Mouse (Mus musculus) ovary, postnatal 14 days (tissue): ENCODE results near the gene Insyn1.

Experiments
- DNase-seq: peaks from one replicate; pipeline ENCODE4 v3.0.0; 2022; ENCODE audit warnings: low spot score

Gene Insyn1

DNA sequence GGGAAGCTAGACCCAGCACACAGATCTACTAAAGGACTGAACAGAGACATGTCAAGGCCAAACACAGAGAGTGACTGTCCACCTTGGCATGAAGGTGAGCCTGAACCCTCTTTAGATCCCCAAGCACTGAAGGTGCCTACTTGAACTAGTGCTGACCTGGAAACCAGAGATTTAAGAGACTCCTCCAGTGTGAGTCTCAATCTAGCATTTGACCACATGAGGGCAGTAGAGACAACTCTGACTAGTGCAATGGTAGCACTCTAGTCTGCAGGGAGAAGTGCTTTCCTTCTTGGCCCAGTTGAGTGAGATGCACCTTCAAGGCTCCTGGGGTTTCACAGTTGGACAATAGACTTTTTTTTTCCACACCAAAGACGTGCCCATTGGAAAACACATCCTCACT is 46.4 kb downstream of the Insyn1 start:
- peak; percentile 54 for DNase-seq

DNA sequence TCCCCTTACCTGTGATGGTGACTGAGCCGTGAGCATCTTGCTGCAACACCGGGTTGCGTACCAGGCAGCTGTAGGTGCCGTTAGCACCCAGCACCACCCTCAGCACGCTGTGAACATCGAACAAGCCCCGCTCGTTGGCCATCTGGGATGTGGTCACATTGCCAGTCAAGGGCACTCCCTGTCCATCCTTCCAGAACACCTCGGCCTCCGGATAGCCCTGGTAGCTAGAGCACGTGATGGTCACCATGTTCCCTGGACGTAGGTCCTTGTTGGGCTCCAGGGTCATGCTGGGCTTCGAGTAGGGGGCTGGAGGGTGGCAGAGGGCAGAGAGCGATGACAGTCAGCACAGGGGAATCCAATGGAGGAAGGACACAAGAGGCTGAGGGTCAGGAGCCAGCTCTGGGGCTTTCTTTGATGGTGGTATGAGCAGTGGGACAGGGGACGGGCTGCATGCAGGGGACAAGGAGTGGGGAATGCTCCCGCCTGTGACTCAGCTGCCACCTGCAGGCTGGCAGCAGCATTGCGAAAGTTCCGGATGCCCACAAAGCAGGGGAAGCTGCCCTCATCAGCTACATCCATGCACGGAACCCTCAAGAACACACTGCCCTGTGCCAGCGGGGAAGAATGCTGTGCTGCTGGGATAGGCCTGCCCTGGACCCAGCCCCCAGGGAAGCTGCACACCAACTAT is 47.2 kb downstream of the Insyn1 start:
- no peak for DNase-seq

DNA sequence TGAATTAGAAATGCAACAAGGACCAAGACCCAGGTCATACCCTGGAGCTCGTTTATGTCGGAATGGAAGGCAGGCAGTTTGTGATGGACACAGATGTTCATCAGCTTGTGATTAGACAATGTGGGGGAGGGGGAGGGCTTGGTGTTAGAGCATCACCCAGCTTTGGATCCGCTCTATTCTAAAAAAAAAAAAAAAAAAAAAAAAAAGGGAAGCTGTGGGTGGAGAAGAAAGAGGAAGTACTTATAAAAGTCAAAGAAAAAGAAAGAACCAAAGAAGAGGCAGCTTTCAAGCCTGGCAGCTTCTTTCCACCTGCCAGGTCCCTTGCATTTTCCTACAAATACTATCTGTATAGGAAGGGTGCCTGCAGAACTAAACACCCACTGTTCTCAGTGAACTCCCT is 49.4 kb downstream of the Insyn1 start:
- DNase-seq, result no peak

DNA sequence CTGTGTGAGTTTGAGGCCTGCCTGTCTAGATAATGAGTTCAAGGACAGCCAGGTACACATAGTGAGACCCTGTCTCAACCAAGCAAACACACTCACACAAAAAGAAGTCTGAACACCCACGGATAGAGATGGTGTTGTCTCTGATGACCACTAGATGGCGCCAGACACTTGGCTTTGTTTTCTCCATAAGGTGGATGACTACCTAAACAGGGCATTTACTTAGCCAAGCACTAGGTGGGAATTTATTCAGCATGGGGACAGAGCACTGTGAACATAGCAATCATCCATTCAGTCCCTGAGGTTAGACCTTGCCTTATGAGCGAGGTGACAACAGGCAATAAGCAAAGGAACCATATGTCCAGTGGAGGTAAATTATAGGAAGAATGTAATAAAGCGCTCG is 51.5 kb downstream of the Insyn1 start:
- DNase-seq, result peak; percentile 44

DNA sequence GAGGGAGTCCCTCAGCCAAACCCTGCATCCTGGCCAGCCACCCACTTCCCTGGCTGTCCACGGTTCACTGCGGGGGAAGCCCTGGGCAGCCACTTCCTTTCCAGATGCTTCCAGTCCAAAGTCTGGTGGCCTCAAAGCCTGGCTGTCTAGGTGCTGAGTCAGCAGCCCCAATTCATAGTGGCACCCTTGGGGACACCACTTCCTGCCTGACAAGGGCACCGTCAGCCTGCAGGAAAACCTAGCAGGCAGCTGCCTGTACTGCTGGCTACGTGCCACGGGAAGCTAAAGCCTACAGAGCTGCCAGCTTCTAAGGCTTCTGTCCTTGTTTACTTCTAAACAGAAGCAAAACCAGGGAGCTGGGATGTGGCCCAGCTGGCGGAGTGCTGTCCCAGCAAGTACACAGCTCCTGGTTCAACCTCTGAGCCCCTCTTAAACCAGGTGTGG is 53.5 kb downstream of the Insyn1 start:
- DNase-seq, result peak; percentile 52

DNA sequence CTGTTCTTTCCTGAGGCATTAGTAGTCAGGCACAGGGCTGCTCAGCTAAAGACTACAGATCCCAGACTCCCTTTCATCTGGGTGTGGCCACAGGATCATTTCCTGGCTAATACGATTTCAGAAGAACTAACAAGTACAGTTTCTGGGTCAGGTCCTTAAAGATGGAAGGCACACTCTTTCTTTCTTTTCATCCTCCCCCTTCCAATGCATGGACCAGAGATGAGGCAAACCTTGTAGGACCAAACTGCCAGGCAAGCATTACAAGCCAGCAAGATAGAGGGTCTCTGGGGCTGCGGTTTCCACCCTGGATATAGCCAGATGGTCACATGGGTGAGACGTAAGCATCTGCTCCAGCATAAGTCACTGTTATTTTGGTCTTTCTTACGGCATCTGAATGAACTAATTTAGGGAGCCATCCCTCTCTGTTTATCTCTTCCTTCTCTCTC is 56.5 kb downstream of the Insyn1 start:
- DNase-seq, result no peak

DNA sequence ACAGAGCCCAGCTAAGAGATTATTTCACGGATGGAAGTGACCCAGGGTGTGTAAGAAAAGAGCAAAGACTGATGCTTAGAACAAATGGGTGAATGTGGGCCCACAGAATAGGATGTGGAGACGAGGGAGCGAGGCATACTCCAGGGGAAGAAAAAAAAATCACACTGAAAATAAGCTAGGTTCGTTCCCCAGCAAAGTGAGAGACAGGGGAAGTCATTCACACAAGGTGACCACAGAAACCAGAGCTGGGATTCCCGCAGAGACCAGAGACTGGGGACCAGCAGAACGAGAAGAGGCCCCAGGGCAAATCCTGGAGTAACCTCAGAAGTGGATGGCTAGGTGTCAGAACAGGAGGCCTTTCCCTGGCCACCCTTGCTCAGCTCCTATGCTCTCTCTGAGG is 57.0 kb downstream of the Insyn1 start:
- DNase-seq, result no peak

DNA sequence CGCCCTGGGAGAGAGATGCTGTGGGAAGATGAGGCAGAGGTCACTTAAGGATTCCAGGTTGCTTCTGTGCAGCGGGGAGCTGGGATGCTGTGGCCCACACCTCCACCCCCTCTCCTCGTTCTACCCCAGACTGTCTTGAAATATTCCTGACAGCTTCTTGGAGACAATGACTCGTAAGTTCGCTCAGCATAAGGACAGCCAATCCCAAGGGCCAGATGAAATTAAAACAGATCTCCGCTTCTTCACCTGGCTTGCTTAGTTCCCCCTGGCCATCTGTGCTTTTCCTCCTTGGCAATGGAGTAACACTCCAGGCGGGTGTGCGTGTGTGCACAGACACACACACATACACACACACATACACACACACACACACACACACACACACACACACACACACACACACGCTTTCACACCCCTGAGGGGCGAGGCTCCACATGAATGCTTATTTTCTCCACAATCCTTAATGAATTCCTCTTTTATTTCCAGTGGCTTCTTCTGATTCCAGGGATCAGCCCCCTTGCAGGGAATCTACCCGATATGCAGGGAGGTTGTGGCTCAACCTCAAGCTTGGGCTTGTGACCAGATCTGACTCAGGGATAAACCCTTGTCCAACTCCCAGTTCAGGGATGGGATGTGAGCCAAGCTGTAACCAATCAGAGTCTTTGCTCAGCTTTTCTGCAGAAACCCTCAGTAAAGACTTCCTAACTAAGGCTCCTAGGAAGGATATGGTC is 58.4 kb downstream of the Insyn1 start:
- DNase-seq, result no peak

DNA sequence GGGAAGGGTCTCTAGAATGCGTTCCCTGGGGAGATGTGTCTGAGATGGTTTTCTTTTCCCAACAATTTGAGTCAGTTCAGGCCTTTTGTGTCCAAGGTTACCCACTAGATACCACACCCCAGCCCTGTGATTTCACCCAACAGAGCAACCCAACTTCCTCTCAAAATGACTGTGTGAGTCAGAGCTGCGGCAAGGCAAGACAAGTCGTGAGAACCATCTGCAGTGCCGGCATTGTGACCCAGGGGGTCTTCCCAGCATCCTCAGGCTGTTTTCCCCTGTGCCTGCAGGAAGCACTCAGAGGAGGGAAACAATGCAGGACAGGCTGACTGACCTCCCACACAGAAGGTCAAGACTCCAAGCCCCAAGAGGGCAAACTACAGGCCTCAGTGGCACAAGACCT is 60.5 kb downstream of the Insyn1 start:
- no peak for DNase-seq
